Mouse (Mus musculus): ENCODE measurements around the gene Tex12.

Tex12 gene

GRCm38 (mm10) chr9:50561918-50562360 is 814 bp upstream of the Tex12 start:
- no peak for DNase-seq (ENCODE audit: low read depth, low spot score)

GRCm38 (mm10) chr9:50555094-50555446 is 6.1 kb downstream of the Tex12 start, which contains the start of gene Bco2:
Gene Bco2, minus strand, starts transcription at chr9:50555181.
- DNase-seq (ENCODE audit: low read depth, low spot score): no peak

GRCm38 (mm10) chr9:50554241-50555093 is 6.7 kb downstream of the Tex12 start, which contains the start of gene Il18:
Gene Il18, plus strand, starts transcription at chr9:50554827.
- DNase-seq (ENCODE audit: low read depth, low spot score): peak; percentile 86

GRCm38 (mm10) chr9:50553547-50553946 is 7.6 kb downstream of the Tex12 start:
- DNase-seq (ENCODE audit: low read depth, low spot score): no peak

- no peak for DNase-seq (ENCODE audit: low read depth, low spot score)
Measured at GRCm38 (mm10) chr9:50552206-50552605, 8.9 kb downstream of the Tex12 start.

- DNase-seq (ENCODE audit: low read depth, low spot score): no peak
Measured at GRCm38 (mm10) chr9:50548936-50549335, 12.2 kb downstream of the Tex12 start.

- DNase-seq (ENCODE audit: low read depth, low spot score): no peak
Measured at GRCm38 (mm10) chr9:50547859-50548478, 13.2 kb downstream of the Tex12 start.

- no peak for DNase-seq (ENCODE audit: low read depth, low spot score)
Measured at GRCm38 (mm10) chr9:50542401-50542800, 18.7 kb downstream of the Tex12 start.

GRCm38 (mm10) chr9:50540170-50540569 is 21.0 kb downstream of the Tex12 start:
- DNase-seq (ENCODE audit: low read depth, low spot score): no peak

- no peak for DNase-seq (ENCODE audit: low read depth, low spot score)
Measured at GRCm38 (mm10) chr9:50537295-50537694, 23.8 kb downstream of the Tex12 start.

- DNase-seq (ENCODE audit: low read depth, low spot score): no peak
Measured at GRCm38 (mm10) chr9:50536603-50537135, 24.5 kb downstream of the Tex12 start.

- no peak for DNase-seq (ENCODE audit: low read depth, low spot score)
Measured at GRCm38 (mm10) chr9:50535930-50536329, 25.2 kb downstream of the Tex12 start.

GRCm38 (mm10) chr9:50533791-50534190 is 27.3 kb downstream of the Tex12 start:
- no peak for DNase-seq (ENCODE audit: low read depth, low spot score)

- no peak for DNase-seq (ENCODE audit: low read depth, low spot score)
Measured at GRCm38 (mm10) chr9:50533328-50533727, 27.8 kb downstream of the Tex12 start.

- DNase-seq (ENCODE audit: low read depth, low spot score): peak; percentile 66
Measured at GRCm38 (mm10) chr9:50530890-50531289, 30.2 kb downstream of the Tex12 start.

GRCm38 (mm10) chr9:50528293-50528892 is 32.7 kb downstream of the Tex12 start, which contains the start of gene Pts:
Gene Pts, minus strand, starts transcription at chr9:50528724.
- peak; percentile 97 for DNase-seq (ENCODE audit: low read depth, low spot score)

- DNase-seq (ENCODE audit: low read depth, low spot score): no peak
Measured at GRCm38 (mm10) chr9:50527860-50528259, 33.3 kb downstream of the Tex12 start.

- no peak for DNase-seq (ENCODE audit: low read depth, low spot score)
Measured at GRCm38 (mm10) chr9:50525585-50525984, 35.5 kb downstream of the Tex12 start.

GRCm38 (mm10) chr9:50524936-50525335 is 36.2 kb downstream of the Tex12 start:
- no peak for DNase-seq (ENCODE audit: low read depth, low spot score)

- no peak for DNase-seq (ENCODE audit: low read depth, low spot score)
Measured at GRCm38 (mm10) chr9:50522574-50522973, 38.6 kb downstream of the Tex12 start.

GRCm38 (mm10) chr9:50521562-50521961 is 39.6 kb downstream of the Tex12 start:
- DNase-seq (ENCODE audit: low read depth, low spot score): no peak

- DNase-seq (ENCODE audit: low read depth, low spot score): no peak
Measured at GRCm38 (mm10) chr9:50520748-50521147, 40.4 kb downstream of the Tex12 start.

All from telencephalon, adult 2 months (tissue).